ENCODE assay signal across 24 mouse cellular contexts in the genomic region with DNA sequence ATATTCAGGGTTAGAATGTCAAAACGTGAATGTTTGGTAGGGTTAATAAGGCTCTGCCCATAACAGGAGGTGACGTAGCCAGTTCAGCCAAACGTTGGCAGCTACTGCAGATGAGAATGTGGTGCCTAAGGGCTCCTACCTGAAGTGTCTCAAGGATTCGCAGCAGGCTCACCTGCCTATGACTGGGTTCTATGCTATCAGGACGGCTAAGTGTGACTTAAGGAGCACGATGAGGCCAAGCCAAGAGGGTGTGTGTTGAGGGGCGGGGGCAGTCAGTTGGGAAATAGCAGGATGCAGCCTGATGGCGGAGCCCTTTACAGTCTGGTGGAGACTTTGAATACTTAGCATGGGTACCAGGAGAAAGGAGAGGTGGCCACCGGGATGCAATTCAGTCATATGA.
"Had no signal": no experiment of that assay in that cellular context is flagged by ENCODE, and none has a peak within 500 bp of the region (broad histone marks: within the 10 kb centered on the region; RNA-seq: fewer than 3 reads in every experiment).

No protein-coding gene starts in this region.

- H3K27me3 ChIP-seq: heart, embryonic 15.5 days; hindbrain, embryonic 13.5 days; hindbrain, embryonic 15.5 days; kidney, embryonic 15.5 days; limb, embryonic 13.5 days; limb, embryonic 15.5 days had no signal

- H3K27ac ChIP-seq: heart, adult 2 months; heart, embryonic 13.5 days; heart, embryonic 15.5 days; hindbrain, embryonic 13.5 days; hindbrain, embryonic 15.5 days; hindbrain, postnatal 0 days; kidney, embryonic 15.5 days; kidney, postnatal 0 days; limb, embryonic 13.5 days; limb, embryonic 15.5 days had no signal

- H3K4me3 ChIP-seq: heart, adult 2 months; heart, embryonic 13.5 days; heart, embryonic 15.5 days; hindbrain, embryonic 13.5 days; hindbrain, embryonic 15.5 days; kidney, embryonic 15.5 days; limb, embryonic 13.5 days; limb, embryonic 15.5 days had no signal

- DNase-seq: gastrocnemius, postnatal 14 days; gastrocnemius, postnatal 36 days; heart, adult 11 months; heart, adult 2 months; heart, postnatal 14 days; heart, postnatal 36 days; kidney, adult 11 months; kidney, adult 2 months; kidney, adult 9 months; kidney, postnatal 14 days; kidney, postnatal 36 days; layer of hippocampus, adult 9-11 months; layer of hippocampus, postnatal 36 days; left cerebral cortex, postnatal 4 days had no signal

- H3K4me1 ChIP-seq: hindbrain, embryonic 13.5 days; hindbrain, embryonic 15.5 days; limb, embryonic 13.5 days; limb, embryonic 15.5 days had no signal

- H3K9ac ChIP-seq: heart, embryonic 13.5 days; heart, embryonic 15.5 days; hindbrain, embryonic 13.5 days; hindbrain, embryonic 15.5 days; kidney, embryonic 15.5 days; limb, embryonic 13.5 days; limb, embryonic 15.5 days had no signal

- ATAC-seq: hindbrain, postnatal 0 days had no signal

- H3K4me2 ChIP-seq: heart, embryonic 11.5 days; heart, embryonic 13.5 days; heart, embryonic 15.5 days; hindbrain, embryonic 13.5 days; hindbrain, embryonic 15.5 days; kidney, embryonic 15.5 days; limb, embryonic 13.5 days; limb, embryonic 15.5 days had no signal

- H3K9me3 ChIP-seq: heart, embryonic 13.5 days; heart, embryonic 15.5 days; hindbrain, embryonic 13.5 days; hindbrain, embryonic 15.5 days; kidney, embryonic 15.5 days; limb, embryonic 13.5 days; limb, embryonic 15.5 days had no signal
